Mouse (Mus musculus) NIH3T3 (cell line): ENCODE measurements around the gene Atf3.

Source experiments
- DNase-seq: peaks from one replicate; pipeline ENCODE4 v3.0.0-alpha.2; 2012; ENCODE audit warnings: low read depth

Gene Atf3

DNA sequence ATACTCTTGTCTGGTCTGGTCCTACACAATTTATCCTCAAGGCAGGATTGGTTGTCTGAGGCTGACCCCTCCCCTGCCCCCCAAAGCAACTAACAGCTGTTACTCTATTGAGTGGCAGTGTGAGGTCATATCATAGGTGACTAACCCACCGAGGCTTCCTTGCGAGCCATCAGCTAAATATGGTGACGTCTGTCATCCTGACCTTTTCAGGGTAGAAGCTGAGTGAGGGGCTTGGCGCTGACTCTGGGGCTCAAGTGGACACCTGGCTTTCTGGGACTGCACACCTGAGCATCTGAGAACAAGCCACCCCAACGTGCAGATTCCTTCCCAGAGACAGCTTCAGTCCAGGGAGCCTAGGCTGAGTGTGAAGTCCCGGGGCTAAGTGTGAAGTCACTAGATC, at the start of gene Atf3:
Gene Atf3, minus strand, starts transcription at position 101 of the 400 bp plus-strand sequence.
- DNase-seq: no peak

GRCm38 (mm10) chr1:191267162-191267561, 49.3 kb upstream of the Atf3 start:
- no peak for DNase-seq

DNA sequence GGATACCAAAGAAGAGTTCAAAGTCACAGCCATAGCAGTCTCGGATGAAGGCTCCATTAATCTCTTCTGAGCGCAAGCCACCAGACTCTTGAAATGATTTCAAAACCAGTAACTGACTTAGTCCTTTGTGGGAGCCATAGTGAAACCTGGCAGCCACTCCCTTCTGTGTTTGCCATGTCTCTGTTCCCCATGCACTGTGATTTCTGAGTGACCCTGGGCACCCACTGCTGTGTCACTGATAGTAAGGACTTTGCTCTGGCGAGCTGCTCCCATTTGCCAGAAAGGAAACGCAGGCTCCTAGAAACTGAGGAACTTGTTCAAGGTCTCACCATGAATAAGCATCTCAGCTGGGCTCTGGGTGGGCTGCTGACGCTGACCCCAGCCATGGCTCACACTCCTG, 45.6 kb upstream of the Atf3 start:
- DNase-seq: no peak

DNA sequence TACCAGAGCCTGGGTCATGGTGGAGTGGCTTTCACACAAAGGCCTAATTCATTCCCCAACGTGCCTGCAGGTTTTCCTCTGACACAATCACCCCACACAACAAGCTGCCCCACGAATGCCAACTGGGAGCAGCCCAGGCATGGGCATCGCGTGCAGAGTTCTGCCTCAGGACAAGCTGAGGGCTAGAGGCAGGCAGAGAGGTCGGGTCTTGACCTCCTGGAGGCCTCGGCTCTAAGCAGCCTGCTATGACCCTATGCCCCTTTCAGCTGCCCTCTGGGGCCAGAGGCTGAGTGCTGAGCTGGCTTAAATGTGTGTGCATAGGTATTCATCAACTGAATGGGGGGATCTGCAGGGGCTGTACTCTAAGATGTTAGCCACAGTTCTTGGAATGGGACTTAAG, 44.0 kb upstream of the Atf3 start:
- no peak for DNase-seq

DNA sequence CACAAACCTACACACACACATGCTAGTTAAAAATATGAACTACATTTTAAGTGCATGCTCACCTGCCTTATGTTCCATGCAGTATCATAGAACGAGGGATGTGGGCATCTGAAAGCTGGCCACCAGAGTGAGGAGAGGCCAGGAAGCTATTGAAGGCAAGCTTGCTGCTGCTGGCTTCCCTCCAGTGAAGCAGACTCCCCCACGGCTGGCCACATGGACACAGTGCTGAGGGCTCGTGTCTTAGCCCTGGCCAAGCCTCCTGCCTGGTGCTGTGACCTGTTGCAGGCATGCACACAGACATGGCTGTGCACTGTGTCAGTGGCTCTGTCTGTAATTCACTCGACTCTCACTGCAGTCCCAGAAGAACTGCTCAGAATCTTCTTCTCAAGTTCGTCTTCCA, 41.8 kb upstream of the Atf3 start:
- no peak for DNase-seq

DNA sequence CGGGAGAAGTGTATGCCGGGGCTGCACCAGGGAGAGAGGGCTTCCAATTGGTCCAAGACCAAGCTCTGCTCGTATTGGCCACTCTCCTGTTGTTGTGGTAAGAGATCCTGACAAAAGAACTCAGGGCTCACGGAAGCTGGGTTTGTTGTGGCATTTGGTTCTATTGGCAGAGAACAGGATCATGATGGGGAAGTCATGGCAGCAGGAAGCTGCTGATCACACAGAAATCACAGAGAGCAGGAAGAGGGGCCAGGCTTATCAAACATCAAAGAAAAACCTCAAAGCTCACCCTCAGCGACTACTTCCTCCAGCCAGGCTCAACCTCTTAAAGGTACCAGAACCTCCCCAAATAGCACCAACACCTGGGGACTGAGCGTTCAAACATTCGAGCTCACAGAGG, 41.3 kb upstream of the Atf3 start:
- DNase-seq: no peak

DNA sequence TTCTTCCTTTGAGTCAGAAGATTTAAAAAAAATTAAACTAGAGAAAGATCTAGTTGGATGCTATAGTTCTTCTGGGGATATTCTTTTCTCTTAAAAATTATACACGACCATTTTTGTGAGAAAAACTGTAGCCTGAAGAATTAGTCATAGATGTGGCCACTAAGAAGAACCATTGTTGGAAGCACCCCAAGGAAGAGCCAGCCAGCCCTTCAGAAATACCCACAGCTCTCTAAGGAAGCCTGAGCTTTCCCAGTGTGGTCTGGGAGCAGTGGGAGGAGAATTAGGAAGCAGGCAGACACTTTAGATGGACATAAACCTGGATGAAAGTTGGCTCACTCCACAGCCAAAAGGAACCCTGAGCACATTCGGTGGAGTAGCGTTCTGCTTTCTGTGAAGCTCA, 40.7 kb upstream of the Atf3 start:
- peak; percentile 62 for DNase-seq

GRCm38 (mm10) chr1:191257981-191258380, 40.1 kb upstream of the Atf3 start:
- no peak for DNase-seq

GRCm38 (mm10) chr1:191257351-191257771, 39.5 kb upstream of the Atf3 start:
- no peak for DNase-seq

DNA sequence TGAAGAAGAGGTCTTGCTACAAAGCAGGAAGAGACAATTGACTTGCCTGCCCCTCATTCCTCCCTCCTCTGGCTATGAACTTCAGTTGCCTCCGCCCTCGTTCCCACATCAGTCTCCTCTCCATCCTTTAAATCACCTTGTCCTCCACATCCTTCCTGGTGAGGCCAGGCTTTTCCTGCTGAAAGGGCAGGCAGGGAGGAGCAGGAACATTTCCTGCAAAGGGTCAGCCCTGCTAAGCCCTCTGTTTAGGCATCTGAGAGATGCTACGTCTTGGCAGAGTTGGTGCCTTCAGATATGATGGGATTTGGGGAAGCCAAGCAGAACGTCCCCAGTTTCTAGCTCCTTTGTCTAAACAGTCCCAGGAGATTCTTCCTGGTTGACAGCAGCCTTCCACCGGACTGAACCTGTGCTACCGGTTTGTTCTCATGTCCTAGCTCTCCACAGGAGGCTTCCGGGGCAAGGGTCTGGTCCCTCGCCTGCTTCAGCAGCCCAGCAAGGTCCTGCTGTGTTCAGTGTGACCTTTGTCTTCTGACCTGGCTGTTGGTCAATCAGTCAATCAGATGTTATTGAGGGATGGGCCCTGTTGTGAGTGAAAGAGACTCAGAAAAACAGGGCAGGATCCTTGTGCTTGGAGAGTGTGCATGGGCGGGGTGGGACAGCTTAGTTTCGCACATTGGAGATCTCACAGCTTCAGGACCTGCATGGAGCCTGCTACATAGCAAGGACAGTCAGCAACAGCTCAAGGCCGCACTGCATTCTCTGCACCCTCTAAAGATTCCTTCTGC, 38.9 kb upstream of the Atf3 start:
- no peak for DNase-seq

GRCm38 (mm10) chr1:191256134-191256533, 38.3 kb upstream of the Atf3 start:
- DNase-seq: no peak

- peak; percentile 60 for DNase-seq
Observed at GRCm38 (mm10) chr1:191254448-191254847, 36.6 kb upstream of the Atf3 start.

DNA sequence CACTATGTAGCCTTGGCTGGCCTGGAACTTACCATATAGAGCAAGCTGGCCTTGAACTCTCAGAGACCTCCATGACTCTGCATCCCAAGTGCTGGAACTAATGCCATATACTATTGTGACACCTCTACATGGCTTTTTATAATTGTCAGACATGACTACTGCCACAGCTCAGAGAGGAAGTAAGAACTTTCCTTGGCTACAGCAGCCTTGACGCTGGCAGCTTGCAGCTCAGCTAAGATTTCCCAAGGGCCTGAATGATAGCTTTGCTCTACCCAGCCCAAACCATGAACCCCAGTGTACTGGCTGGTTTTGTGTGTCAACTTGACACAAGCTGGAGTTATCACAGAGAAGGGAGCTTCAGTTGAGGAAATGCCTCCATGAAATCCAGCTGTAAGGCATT, 35.8 kb upstream of the Atf3 start:
- no peak for DNase-seq

- DNase-seq: no peak
Observed at GRCm38 (mm10) chr1:191249975-191250374, 32.1 kb upstream of the Atf3 start.

DNA sequence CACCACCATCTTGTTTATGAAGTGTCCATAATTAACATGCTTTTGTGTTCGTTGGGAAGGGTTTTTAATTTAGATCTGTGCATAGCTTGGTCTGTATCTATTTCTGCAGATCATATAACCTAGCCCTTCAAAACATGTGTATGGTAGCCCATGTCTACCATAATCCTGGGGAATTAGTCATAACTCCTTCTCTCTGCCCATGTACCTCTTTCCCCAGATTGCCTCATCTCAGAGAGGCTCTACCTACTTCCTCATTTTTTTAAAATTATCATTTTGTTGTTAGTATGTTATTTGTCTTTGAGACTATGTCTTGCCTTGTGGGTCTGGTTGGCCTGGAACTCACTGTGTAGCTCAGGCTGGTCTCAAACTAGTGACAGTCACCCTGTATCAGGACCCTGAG, 30.6 kb upstream of the Atf3 start:
- no peak for DNase-seq

- no peak for DNase-seq
Observed at GRCm38 (mm10) chr1:191247561-191247960, 29.7 kb upstream of the Atf3 start.

- peak; percentile 37 for DNase-seq
Observed at GRCm38 (mm10) chr1:191243855-191244254, 26.0 kb upstream of the Atf3 start.

- DNase-seq: no peak
Observed at GRCm38 (mm10) chr1:191242065-191242698, 24.3 kb upstream of the Atf3 start.

GRCm38 (mm10) chr1:191241574-191241973, 23.7 kb upstream of the Atf3 start:
- DNase-seq: no peak

- DNase-seq: no peak
Observed at GRCm38 (mm10) chr1:191239602-191240001, 21.8 kb upstream of the Atf3 start.

- DNase-seq: no peak
Observed at GRCm38 (mm10) chr1:191235788-191236542, 18.1 kb upstream of the Atf3 start.

GRCm38 (mm10) chr1:191234837-191235236, 17.0 kb upstream of the Atf3 start:
- no peak for DNase-seq

- peak; percentile 57 for DNase-seq
Observed at GRCm38 (mm10) chr1:191230355-191230931, 12.6 kb upstream of the Atf3 start.
